Mouse (Mus musculus) limb, embryonic 13.5 days (tissue): ENCODE data around the gene Ctsc. TPM values are rescaled to one million over a fixed set of nuclear protein-coding genes. Genes with fewer than 3 reads are reported as not detected.

ENCODE experiments used
- ATAC-seq: fragments of 200-750 bp; cut with Nextera tagmentation; 2 replicates; pipeline ENCODE4 v1.8.0; 2017; ENCODE audit warnings: low read depth, moderate number of reproducible peaks, moderate TSS enrichment; ENCODE audit not compliant: low FRiP score
- H3K27ac ChIP-seq: fragments of 300-500 bp; sonication (generic); 2 replicates; pipeline ENCODE4 v1.5.1; 2015; ENCODE audit warnings: inconsistent platforms, mild to moderate bottlenecking, moderate library complexity
- H3K27me3 ChIP-seq: fragments of 300-500 bp; sonication (generic); 2 replicates; pipeline ENCODE4 v1.6.1; 2015; ENCODE audit warnings: mild to moderate bottlenecking, inconsistent platforms
- H3K36me3 ChIP-seq: fragments of 300-500 bp; sonication (generic); 2 replicates; pipeline ENCODE4 v1.6.1; 2015; ENCODE audit warnings: inconsistent platforms, mild to moderate bottlenecking, moderate library complexity
- H3K4me1 ChIP-seq: fragments of 300-500 bp; sonication (generic); 2 replicates; pipeline ENCODE4 v1.6.1; 2015; ENCODE audit warnings: inconsistent platforms
- H3K4me2 ChIP-seq: fragments of 300-500 bp; sonication (generic); replicated peaks from 2 replicates; pipeline ENCODE4 v1.6.1; 2015; ENCODE audit warnings: inconsistent platforms, mild to moderate bottlenecking, moderate library complexity
- H3K4me3 ChIP-seq: fragments of 300-500 bp; sonication (generic); 2 replicates; pipeline ENCODE4 v1.5.1; 2015; ENCODE audit warnings: moderate library complexity, mild to moderate bottlenecking, inconsistent platforms
- H3K9ac ChIP-seq: fragments of 300-500 bp; sonication (generic); 2 replicates; pipeline ENCODE4 v1.6.1; 2015; ENCODE audit warnings: mild to moderate bottlenecking, inconsistent platforms
- H3K9me3 ChIP-seq: fragments of 300-500 bp; sonication (generic); 2 replicates; pipeline ENCODE4 v1.6.1; 2016; ENCODE audit warnings: inconsistent platforms
- WGBS: fragments of 180-500 bp; shearing (Covaris S2); methylation state at CpG from one replicate; pipeline ENCODE4 v1.1.7; 2015; 5-methylcytosine and 5-hydroxymethylcytosine counted together
- polyA plus RNA-seq: library from polyadenylated mRNA; unstranded; fragments of >200 nt; fragmentation: Nextera tagmentation; extraction: Ambion mirVana; gene quantifications from 2 replicates; pipeline ENCODE4 v1.2.1, GENCODE M21; 2015

The Ctsc gene
- polyA plus RNA-seq, 1 experiment from 2014 or later = 43.8 TPM

DNA sequence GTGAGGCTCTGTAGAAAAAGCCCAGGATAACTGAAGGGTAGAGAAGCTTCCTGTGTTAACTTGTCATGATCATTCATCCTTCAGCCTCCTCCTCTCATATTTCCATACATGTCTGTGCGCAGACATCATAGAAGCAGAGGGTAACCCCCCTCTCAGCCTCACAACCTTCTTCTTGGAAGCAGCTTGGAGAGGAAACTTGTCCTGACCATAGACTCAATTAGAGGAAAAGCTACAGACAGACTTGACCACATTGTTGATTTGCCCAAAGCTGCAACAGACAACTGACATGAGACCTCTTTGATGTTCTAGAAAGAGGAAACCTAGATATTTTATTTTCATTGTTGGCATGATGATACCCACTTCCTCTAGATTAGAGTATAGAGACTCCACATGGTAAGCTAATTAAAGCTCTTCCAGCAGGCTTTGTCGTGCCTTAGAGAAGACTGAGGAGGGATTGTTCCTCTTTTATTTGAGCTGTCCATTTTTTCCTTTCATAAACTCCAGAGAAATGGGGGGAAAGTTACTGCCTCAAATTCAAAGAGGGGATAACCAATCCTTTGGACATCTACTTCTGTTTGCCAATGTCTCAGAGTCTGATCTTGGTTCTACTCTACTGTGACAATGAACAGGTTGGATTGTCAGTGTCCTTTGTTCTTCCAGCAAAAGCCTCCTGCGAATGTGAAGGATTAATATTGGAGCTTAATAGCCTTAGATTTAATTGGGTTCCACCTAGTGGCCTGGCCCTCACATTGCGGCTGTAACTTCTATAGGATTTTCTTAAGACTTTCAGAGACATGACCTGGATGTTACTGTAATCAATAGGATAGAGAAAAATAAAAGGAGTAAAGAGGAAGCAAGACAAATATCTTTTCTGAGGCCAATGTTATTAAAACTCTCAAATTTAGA is 79.2 kb downstream of the Ctsc start:
- Histone ChIP-seq H3K9ac (no peak overlapping the region), H3K4me2 (no peak overlapping the region), H3K27me3 (no peaks in the 10 kb centered on the region), H3K27ac (no peak overlapping the region), H3K36me3 (no peaks in the 10 kb centered on the region), H3K4me1 (no peaks in the 10 kb centered on the region), H3K4me3 (no peak overlapping the region), H3K9me3 (no peaks in the 10 kb centered on the region)
- WGBS = 43% methylated on average over 4 of the region's 4 CpGs
- no peak for ATAC-seq

GRCm38 (mm10) chr7:88358042-88358878 is 80.4 kb downstream of the Ctsc start:
- Histone ChIP-seq H3K4me1 (no peaks in the 10 kb centered on the region), H3K36me3 (no peaks in the 10 kb centered on the region), H3K9ac (no peak overlapping the region), H3K27ac (no peak overlapping the region), H3K9me3 (no peaks in the 10 kb centered on the region), H3K4me2 (no peak overlapping the region), H3K4me3 (no peak overlapping the region), H3K27me3 (no peaks in the 10 kb centered on the region)
- WGBS = 65% methylated on average over 7 of the region's 7 CpGs
- ATAC-seq = no peak

Other genes with a start within 250 kb of the Ctsc start
- 12.5 and 16.0 TPM in 2 replicates for gene Rab38, start 152.2 kb downstream of the Ctsc start, polyA plus RNA-seq